Mouse (Mus musculus): ENCODE results near the gene Wdtc1.

DNA sequence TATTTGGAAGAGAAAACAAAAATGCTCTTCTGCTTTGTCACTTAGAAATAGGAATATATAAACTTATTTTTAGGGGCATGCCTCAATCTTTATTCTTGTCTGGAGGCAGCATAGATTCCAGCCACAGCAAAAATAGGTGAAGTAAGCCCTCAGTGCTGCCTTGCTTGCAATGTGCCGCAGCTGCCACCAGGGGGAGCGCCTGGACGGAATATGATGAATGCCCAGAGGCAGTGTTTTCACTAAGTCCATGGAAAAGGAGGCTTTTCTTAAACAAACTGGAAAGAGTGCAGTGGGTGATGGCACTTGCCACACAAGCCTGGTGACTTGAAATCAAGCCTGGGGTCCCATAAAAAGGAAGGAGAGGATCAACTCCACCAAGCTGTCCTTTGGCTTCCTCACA, 43.3 kb downstream of the Wdtc1 start:
- peak; percentile 95 for TF ChIP-seq CTCF (IDR thresholded peaks at IDR 0.05; ENCODE audit: insufficient read depth, low read length)
- TF ChIP-seq POLR2A (IDR thresholded peaks at IDR 0.05; ENCODE audit: borderline replicate concordance, extremely low read depth, low read depth, low read length) = no peak
